Mouse (Mus musculus): ENCODE measurements around the gene Rtel1.

The Rtel1 gene

DNA sequence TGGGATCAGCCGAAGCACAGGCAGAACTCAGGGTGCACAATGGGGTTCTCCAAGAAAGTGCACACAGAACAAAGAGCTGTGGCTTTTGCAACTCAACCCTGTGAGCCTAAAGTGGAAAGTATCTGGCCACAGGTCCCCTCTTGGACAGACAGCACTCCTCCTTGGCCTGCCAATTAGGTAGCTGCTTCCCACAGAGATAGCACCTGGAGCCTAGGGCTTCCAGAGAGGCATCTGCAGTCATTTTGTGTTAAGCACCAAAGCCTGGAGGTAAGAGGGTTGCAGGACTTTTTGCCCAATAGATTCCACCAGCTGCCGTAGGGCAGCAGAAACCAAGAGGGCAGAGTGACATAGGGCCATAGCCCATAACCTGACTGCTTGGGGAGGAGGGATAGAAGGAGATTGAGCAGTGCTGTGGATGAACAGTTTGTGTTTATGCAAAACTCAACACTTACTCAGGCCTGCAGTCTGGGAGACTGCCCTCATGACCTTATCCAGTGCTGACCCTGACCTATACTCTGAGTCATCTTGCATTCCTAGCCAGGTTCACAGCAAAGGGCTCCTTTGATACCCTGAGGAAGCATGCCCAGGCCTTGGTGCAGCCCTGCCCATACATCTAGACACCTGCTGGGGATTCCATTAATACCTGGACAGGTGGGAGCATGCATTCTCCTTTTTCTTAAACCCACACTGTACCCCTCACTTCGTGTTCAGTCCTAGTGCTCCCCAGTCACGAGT, 70.8 kb downstream of the Rtel1 start:
- DNase-seq (ENCODE audit: low read depth, low spot score), result no peak

DNA sequence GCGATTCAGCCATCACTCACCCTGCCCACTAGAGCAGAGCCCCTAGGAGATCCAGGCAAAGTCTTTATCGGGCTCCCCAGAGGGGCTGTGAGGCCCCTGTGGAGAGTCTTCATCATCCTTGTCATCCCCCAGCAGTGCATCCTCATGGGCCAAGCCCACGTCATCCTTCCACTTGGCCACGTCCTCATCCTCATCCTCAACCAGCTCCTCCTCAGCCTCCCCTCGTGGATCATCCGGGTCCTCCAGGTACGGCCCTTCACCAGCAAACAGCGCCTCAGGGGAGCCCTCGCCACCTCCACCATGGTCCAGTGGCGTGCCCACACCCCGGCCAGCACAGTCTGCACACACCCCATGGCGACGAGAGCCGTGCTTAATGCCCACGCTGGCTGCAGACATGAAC, 71.5 kb downstream of the Rtel1 start:
- DNase-seq (ENCODE audit: low read depth, low spot score), result no peak

- DNase-seq (ENCODE audit: low read depth, low spot score), result no peak
These were observed 72.0 kb downstream of the Rtel1 start for GRCm38 (mm10) chr2:181391541-181391940.

DNA sequence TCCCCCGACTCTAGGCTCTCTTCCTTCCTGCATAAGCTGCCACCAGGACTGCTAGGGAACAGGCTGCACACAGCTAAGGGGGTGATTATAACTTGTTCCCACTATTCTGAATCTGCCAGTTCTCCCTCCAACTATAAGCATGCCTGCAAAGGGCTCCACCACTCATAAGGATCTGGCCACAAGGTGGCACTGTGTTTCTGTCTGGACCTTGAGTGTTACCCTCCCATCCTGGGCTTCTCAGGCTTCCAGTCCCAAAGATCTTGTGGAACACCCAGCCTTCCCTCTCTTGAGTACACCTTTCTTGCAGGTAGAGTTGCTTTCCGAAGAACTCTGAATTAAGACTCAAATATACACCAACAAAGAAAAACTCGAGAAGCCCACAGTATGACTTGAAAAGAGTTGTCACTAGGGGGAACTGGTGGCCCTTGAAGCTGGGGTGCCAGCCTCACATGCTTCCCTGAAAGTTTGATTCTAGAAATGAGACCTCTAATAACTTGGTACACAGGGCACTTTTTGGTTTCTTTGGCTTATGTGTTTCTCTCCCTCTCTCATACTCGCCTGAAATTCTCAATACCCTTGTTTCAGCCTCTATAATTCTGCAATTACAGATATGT, 73.2 kb downstream of the Rtel1 start:
- DNase-seq (ENCODE audit: low read depth, low spot score), result peak; percentile 91

GRCm38 (mm10) chr2:181394086-181394485, 74.5 kb downstream of the Rtel1 start:
- no peak for DNase-seq (ENCODE audit: low read depth, low spot score)

DNA sequence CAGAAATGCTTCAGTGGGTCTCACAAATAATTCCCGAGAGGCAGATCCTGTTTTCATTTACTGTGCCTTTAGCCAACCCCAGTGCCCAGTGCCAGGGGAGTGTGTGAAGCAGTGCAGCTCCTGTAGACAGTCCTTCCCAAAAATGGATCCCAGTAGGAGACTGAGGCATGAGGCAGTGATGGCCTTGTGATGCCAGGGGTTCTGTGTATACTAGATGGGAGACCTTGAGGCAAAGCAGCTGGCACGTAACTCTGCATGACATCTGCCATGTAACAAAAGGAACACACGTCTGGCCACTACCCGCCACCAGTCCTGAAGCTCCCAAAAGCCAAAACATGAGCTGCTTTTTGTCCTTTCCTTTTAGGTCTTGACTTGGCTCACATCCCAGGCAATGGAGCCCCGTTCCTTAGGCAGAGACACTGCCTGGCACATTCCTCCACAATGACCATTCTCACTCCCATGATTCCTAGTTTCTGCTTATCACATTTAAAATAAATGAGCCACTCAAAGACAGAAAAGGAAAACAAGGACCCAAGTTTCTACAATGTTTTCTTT, 77.7 kb downstream of the Rtel1 start:
- no peak for DNase-seq (ENCODE audit: low read depth, low spot score)

- no peak for DNase-seq (ENCODE audit: low read depth, low spot score)
These were observed 82.0 kb downstream of the Rtel1 start for GRCm38 (mm10) chr2:181401497-181401896.

DNA sequence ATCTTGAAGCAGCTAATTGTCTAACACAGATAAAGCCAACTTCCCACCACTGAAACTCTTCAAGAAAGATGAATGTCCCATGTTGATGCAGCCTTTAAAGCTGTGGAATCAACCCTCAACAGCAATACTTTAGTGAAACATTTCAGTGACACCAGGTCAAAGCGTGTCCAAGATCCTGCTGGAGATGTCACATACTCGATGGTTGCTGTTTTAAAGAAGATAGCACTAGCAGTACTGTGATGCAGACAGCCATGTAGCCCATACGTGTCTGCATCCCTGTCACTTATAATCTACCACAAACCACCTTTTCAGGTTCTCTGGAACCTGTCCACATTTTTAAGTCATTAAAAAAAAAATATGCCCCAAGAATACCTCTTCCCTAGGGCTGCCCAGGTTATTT, 84.2 kb downstream of the Rtel1 start:
- no peak for DNase-seq (ENCODE audit: low read depth, low spot score)
